ENCODE assay signal across 13 mouse cellular contexts in the genomic region with DNA sequence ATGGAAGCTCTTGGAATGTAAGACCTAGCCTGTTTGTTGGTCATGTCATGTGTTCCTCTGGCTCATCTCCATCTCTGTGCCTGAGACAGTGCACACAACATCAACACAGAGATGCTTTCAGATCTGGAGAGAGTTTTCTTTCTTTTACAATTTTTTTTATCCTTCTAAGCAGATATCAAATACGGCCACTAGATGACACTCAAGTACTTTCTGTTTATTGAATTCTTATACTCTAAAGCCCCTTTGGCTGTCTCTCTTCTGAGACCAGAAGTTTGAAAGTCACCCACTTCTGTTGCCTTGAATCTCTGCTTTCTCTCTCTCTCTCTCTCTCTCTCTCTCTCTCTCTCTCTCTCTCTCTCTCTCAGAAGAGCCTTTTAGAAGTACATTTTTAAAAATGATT.
DNase-seq lines count a peak whose midpoint lies in the region; ATAC-seq and TF ChIP-seq lines count a peak whose summit lies in the region.
"Had no signal": no experiment of that assay in that cellular context is flagged by ENCODE, and none has a peak within 500 bp of the region (broad histone marks: within the 10 kb centered on the region; RNA-seq: fewer than 3 reads in every experiment).

No protein-coding gene starts in this region.

- ATAC-seq in hindbrain, postnatal 0 days: no peak
- no peak for ATAC-seq in hindbrain, embryonic 13.5 days (ENCODE audit: low FRiP score)
- no peak for ATAC-seq in midbrain, postnatal 0 days (ENCODE audit: low FRiP score)
- no peak for ATAC-seq in midbrain, embryonic 13.5 days
- ATAC-seq in stomach, postnatal 0 days (ENCODE audit: low FRiP score, low TSS enrichment): no peak
- ATAC-seq in kidney, embryonic 14.5 days (ENCODE audit: low FRiP score, low TSS enrichment): no peak
- ATAC-seq: intestine, embryonic 16.5 days; liver, embryonic 12.5 days had no signal

- TF ChIP-seq POLR2A in brain, embryonic 14.5 days (IDR thresholded peaks at IDR 0.05; ENCODE audit: borderline replicate concordance, extremely low read depth, insufficient read depth, insufficient read length, poor library complexity, severe bottlenecking): no peak

- 10% methylated on average over 1 of the region's 1 CpGs for WGBS in hindbrain, postnatal 0 days
- WGBS in hindbrain, embryonic 13.5 days: 7% methylated on average over 1 of the region's 1 CpGs
- 3% methylated on average over 1 of the region's 1 CpGs for WGBS in midbrain, postnatal 0 days
- WGBS in midbrain, embryonic 13.5 days: 2% methylated on average over 1 of the region's 1 CpGs
- WGBS in stomach, postnatal 0 days: 0% methylated on average over 1 of the region's 1 CpGs
- 7% methylated on average over 1 of the region's 1 CpGs for WGBS in kidney, embryonic 14.5 days

- TF ChIP-seq EP300 in stomach, postnatal 0 days (optimal IDR thresholded peaks at IDR 0.05): no peak

- no peak overlapping the region for H3K4me2 ChIP-seq in hindbrain, postnatal 0 days (ENCODE audit: low read depth, low read length)
- H3K4me2 ChIP-seq in hindbrain, embryonic 13.5 days: no peak overlapping the region
- H3K4me2 ChIP-seq in midbrain, postnatal 0 days (ENCODE audit: low read depth, low read length, poor library complexity, severe bottlenecking): no peak overlapping the region
- no peak overlapping the region for H3K4me2 ChIP-seq in midbrain, embryonic 13.5 days (replicated peaks)
- H3K4me2 ChIP-seq in stomach, postnatal 0 days (replicated peaks; ENCODE audit: low read depth): no peak overlapping the region
- no peak overlapping the region for H3K4me2 ChIP-seq in kidney, embryonic 14.5 days (replicated peaks; ENCODE audit: low read depth, low read length)
- H3K4me2 ChIP-seq: liver, embryonic 12.5 days; neural tube, embryonic 12.5 days had no signal

- no peaks in the 10 kb centered on the region for H3K4me1 ChIP-seq in hindbrain, postnatal 0 days (ENCODE audit: insufficient read depth, low read length)
- H3K4me1 ChIP-seq in hindbrain, embryonic 13.5 days (replicated peaks): no peaks in the 10 kb centered on the region
- H3K4me1 ChIP-seq in midbrain, postnatal 0 days (ENCODE audit: insufficient read depth, low read length): no peaks in the 10 kb centered on the region
- no peaks in the 10 kb centered on the region for H3K4me1 ChIP-seq in midbrain, embryonic 13.5 days (replicated peaks)
- H3K4me1 ChIP-seq in stomach, postnatal 0 days (replicated peaks; ENCODE audit: control insufficient read depth, insufficient read depth): no peaks in the 10 kb centered on the region
- H3K4me1 ChIP-seq in kidney, embryonic 14.5 days (ENCODE audit: control insufficient read depth, insufficient read depth, low read length): no peaks in the 10 kb centered on the region
- H3K4me1 ChIP-seq: liver, embryonic 12.5 days; neural tube, embryonic 12.5 days had no signal

- peak; percentile 79 for TF ChIP-seq CTCF in hindbrain, postnatal 0 days (IDR thresholded peaks at IDR 0.05; ENCODE audit: low read depth)
- TF ChIP-seq CTCF in midbrain, postnatal 0 days (IDR thresholded peaks at IDR 0.05): peak; percentile 87
- TF ChIP-seq CTCF in brain, embryonic 14.5 days (IDR thresholded peaks at IDR 0.05; ENCODE audit: borderline replicate concordance, extremely low read depth, insufficient read depth, insufficient read length): no peak
- TF ChIP-seq CTCF in stomach, postnatal 0 days (IDR thresholded peaks at IDR 0.05; ENCODE audit: low read depth): peak; percentile 77

- no peaks in the 10 kb centered on the region for H3K36me3 ChIP-seq in hindbrain, postnatal 0 days (ENCODE audit: insufficient read depth, low read length)
- no peaks in the 10 kb centered on the region for H3K36me3 ChIP-seq in hindbrain, embryonic 13.5 days
- no peaks in the 10 kb centered on the region for H3K36me3 ChIP-seq in midbrain, postnatal 0 days (ENCODE audit: insufficient read depth, low read length)
- H3K36me3 ChIP-seq in midbrain, embryonic 13.5 days: no peaks in the 10 kb centered on the region
- no peaks in the 10 kb centered on the region for H3K36me3 ChIP-seq in stomach, postnatal 0 days (ENCODE audit: control insufficient read depth, insufficient read depth, low read length)
- no peaks in the 10 kb centered on the region for H3K36me3 ChIP-seq in kidney, embryonic 14.5 days (ENCODE audit: control insufficient read depth, insufficient read depth, low read length)
- H3K36me3 ChIP-seq: liver, embryonic 12.5 days; neural tube, embryonic 12.5 days had no signal

- H3K4me3 ChIP-seq in hindbrain, postnatal 0 days (ENCODE audit: low read length): no peak overlapping the region
- H3K4me3 ChIP-seq in hindbrain, embryonic 13.5 days: no peak overlapping the region
- no peak overlapping the region for H3K4me3 ChIP-seq in midbrain, postnatal 0 days (ENCODE audit: low read depth, low read length)
- no peak overlapping the region for H3K4me3 ChIP-seq in midbrain, embryonic 13.5 days (replicated peaks)
- no peak overlapping the region for H3K4me3 ChIP-seq in stomach, postnatal 0 days (ENCODE audit: low read depth, low read length)
- H3K4me3 ChIP-seq in kidney, embryonic 14.5 days (ENCODE audit: low read length): no peak overlapping the region
- H3K4me3 ChIP-seq: liver, embryonic 12.5 days; neural tube, embryonic 12.5 days had no signal

- no peaks in the 10 kb centered on the region for H3K9me3 ChIP-seq in hindbrain, postnatal 0 days (ENCODE audit: low read length)
- no peaks in the 10 kb centered on the region for H3K9me3 ChIP-seq in hindbrain, embryonic 13.5 days
- H3K9me3 ChIP-seq in midbrain, postnatal 0 days (ENCODE audit: low read length): no peaks in the 10 kb centered on the region
- no peaks in the 10 kb centered on the region for H3K9me3 ChIP-seq in midbrain, embryonic 13.5 days
- H3K9me3 ChIP-seq in stomach, postnatal 0 days (ENCODE audit: control insufficient read depth, low read length): no peaks in the 10 kb centered on the region
- H3K9me3 ChIP-seq in kidney, embryonic 14.5 days (ENCODE audit: control insufficient read depth, low read length): no peaks in the 10 kb centered on the region
- H3K9me3 ChIP-seq: liver, embryonic 12.5 days; neural tube, embryonic 12.5 days had no signal

- DNase-seq in hindbrain, postnatal 0 days (ENCODE audit: low spot score): peak; percentile 82
- DNase-seq in midbrain, postnatal 0 days (ENCODE audit: low spot score): peak; percentile 84
- DNase-seq in brain, embryonic 14.5 days (ENCODE audit: low read depth): peak; percentile 73
- DNase-seq in stomach, postnatal 0 days (ENCODE audit: low spot score): no peak
- DNase-seq: adrenal gland, postnatal 25 days; layer of hippocampus, adult 9-11 months; right cerebral cortex, postnatal 14 days had no signal

- no peak overlapping the region for H3K27ac ChIP-seq in hindbrain, postnatal 0 days
- H3K27ac ChIP-seq in hindbrain, embryonic 13.5 days: no peak overlapping the region
- no peak overlapping the region for H3K27ac ChIP-seq in midbrain, postnatal 0 days (ENCODE audit: low read depth, low read length)
- no peak overlapping the region for H3K27ac ChIP-seq in midbrain, embryonic 13.5 days
- H3K27ac ChIP-seq in stomach, postnatal 0 days (replicated peaks): no peak overlapping the region
- H3K27ac ChIP-seq in kidney, embryonic 14.5 days (ENCODE audit: low read depth, low read length): no peak overlapping the region
- H3K27ac ChIP-seq: liver, embryonic 12.5 days; neural tube, embryonic 12.5 days had no signal

- no peak overlapping the region for H3K9ac ChIP-seq in hindbrain, postnatal 0 days (replicated peaks; ENCODE audit: low read length)
- H3K9ac ChIP-seq in hindbrain, embryonic 13.5 days: no peak overlapping the region
- no peak overlapping the region for H3K9ac ChIP-seq in midbrain, postnatal 0 days (replicated peaks; ENCODE audit: low read length, poor library complexity, severe bottlenecking)
- no peak overlapping the region for H3K9ac ChIP-seq in midbrain, embryonic 13.5 days (replicated peaks)
- H3K9ac ChIP-seq in stomach, postnatal 0 days (ENCODE audit: low read length): no peak overlapping the region
- H3K9ac ChIP-seq in kidney, embryonic 14.5 days (ENCODE audit: low read depth, low read length): no peak overlapping the region
- H3K9ac ChIP-seq: liver, embryonic 12.5 days; neural tube, embryonic 12.5 days had no signal

- H3K27me3 ChIP-seq in hindbrain, postnatal 0 days (ENCODE audit: insufficient read depth, low read length): no peaks in the 10 kb centered on the region
- no peaks in the 10 kb centered on the region for H3K27me3 ChIP-seq in hindbrain, embryonic 13.5 days
- H3K27me3 ChIP-seq in midbrain, postnatal 0 days (ENCODE audit: insufficient read depth, low read length): no peaks in the 10 kb centered on the region
- no peaks in the 10 kb centered on the region for H3K27me3 ChIP-seq in midbrain, embryonic 13.5 days
- H3K27me3 ChIP-seq in stomach, postnatal 0 days (ENCODE audit: control insufficient read depth, insufficient read depth, low read length): no peaks in the 10 kb centered on the region
- no peaks in the 10 kb centered on the region for H3K27me3 ChIP-seq in kidney, embryonic 14.5 days (ENCODE audit: control insufficient read depth, insufficient read depth, low read length)
- H3K27me3 ChIP-seq: liver, embryonic 12.5 days; neural tube, embryonic 12.5 days had no signal
